Mouse (Mus musculus) T-helper 1 cell (primary cell): ENCODE data around the gene Fut8.
"Not testable (repeated sequence)": the region's sequence is repeated elsewhere in the genome, so short reads cannot be mapped to it uniquely, and the experiment has no call there.

Source experiments
- in situ Hi-C: fragments of 300-600 bp; cut with MboI, MseI; formaldehyde crosslinking; loops from one replicate; pipeline ENCODE4 v1.15.1; 2025; ENCODE audit warnings: high pct_unique_total_duplicates

Fut8 gene

DNA sequence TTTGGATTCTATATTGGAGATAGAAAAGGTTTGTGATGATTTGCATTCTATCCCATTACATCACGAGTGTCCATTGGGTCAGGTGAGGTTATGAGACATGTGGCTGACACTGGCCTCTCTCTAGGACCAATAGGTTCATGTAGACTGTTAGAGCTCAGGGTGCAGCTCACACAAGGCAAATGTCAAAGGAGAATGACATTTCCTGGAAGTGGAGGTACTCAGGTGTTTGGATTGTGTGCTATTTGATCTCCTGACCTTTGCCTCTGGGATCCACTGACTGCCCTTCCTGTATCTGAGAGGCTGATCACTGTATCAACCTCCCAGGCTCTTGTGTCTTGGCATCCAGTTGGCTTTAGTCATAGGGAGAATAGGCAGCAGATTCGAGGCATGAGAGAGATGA lies 260.2 kb downstream of the Fut8 start:
- in situ Hi-C loops: no loop called here

DNA sequence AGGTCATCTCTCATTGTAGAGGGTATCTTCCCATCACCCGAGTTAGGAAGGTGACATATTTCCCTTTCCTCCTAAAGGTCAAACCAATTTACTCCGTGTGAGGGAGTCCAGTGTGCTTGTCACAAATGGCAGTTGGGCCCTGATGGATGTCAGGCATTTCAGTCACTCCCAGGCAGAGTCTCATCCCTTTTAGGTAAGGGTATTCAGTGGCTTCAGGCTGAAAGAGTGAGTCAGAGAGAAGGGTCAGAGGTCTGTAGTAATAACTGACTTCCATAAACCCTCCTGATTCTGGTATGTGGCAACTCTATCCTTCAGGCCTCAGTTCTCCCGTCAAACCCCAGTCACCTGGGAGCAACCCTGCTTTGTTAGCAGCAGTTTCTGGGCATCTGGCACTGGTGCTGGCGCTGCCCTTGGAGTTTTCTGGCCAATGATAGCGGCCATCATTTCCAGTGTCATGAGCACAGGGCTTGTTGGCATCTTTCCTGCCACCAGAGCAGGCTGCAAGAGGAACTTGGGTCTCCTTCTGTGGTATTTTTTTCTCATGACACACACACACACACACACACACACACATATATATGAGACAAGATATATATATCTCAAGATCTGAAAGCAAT lies 262.6 kb downstream of the Fut8 start:
- in situ Hi-C loops: no loop called here

GRCm38 (mm10) chr12:77501466-77502240 lies 263.7 kb downstream of the Fut8 start:
- in situ Hi-C loops: no loop called here

DNA sequence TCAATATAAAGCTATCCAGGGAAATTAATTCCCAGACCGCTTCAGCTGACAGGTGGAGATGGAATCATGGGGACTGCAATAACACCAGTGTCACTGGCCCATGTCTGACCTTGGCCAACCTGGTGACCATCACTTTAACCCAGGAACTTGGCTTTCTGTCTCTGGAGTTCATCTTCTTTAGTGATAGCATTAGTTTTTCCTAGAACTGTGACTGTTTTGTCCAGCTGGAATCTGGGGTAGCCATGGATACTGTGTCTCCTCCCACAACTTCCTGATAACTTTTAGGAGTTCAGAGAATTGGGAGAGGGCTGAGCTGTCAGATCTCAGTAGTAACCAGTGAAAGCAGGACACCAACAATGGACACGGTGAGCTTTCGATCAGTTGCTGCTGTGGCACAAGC lies 264.3 kb downstream of the Fut8 start:
- in situ Hi-C loops: no loop called here

DNA sequence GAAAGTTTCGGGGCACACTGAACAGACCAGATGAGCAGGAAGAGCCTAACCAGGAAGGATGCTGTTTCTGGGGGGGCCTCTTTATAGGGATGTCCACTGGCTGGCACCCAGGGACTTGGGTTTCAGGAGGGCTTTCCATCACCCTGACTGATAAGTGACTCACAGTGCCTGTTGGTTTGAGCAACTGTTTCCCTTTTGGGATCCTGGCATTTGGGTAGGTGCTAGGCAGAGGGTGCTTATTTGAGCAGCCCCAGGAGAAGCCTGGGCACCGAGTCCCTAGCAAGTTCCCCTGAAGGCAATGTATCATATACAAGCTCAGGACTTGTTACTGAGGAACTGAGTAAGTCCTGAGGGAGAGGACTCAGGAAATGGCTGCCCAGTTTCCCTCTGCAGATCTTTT lies 267.5 kb downstream of the Fut8 start:
- in situ Hi-C loops: no loop called here

DNA sequence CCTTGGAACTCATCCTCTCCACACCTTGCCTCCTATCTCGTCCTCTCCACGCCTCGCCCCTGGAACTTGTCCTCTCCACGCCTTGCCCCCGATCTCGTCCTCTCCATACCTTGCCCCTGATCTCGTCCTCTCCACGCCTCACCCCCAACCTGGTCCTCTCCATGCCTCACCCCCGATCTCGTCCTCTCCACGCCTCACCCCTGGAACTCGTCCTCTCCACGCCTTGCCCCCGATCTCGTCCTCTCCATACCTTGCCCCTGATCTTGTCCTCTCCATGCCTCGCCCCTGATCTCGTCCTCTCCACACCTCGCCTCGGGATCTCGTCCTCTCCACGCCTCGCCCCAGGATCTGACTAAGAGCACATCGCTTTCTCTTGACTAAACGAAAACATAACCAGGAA lies 269.8 kb downstream of the Fut8 start:
- in situ Hi-C loops: no loop called here

GRCm38 (mm10) chr12:77510758-77511157 lies 272.8 kb downstream of the Fut8 start:
- in situ Hi-C loops: no loop called here

DNA sequence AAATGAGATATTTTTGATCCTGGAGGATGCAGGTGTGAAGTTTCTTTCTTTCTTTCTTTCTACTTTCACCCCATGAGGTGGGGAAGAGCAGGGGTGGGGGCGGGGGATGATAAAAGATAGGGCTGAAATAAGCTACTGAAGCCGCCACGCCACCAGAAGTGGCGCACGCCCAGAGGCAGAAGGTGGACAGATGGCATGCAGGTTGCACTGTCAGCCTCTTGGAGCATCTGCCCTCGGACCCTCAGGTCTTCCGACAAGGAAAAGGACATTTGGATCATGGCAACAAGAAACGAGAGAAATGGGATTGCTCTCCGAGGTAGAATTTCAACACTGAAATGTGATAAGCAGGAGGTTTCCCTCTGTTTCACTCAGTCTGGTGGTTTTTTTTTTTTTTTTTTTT lies 273.3 kb downstream of the Fut8 start:
- in situ Hi-C loops: no loop called here

DNA sequence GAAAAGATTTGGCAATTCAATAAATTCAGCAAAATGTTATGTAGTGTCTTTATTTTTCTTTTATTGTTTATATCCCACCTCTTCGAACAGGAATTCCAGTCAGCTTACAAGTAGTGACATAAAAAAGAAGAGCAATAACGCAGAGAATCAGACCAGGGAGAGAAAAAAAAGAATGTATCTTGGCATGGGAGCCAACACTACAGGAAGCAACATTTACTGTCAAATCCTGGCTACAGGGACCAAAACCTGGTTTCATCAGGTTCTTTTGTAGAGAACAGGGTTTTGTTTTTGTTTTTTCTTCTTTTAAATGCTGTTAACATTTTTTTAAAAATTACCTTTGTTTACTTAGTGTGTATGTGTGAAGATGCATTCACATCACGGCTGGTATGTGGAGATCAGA lies 273.7 kb downstream of the Fut8 start:
- in situ Hi-C loops: no loop called here

- in situ Hi-C loops: no loop called here
These were observed 278.9 kb downstream of the Fut8 start for GRCm38 (mm10) chr12:77516805-77517204.

GRCm38 (mm10) chr12:77517691-77518090 lies 279.8 kb downstream of the Fut8 start:
- in situ Hi-C loops: no loop called here

- in situ Hi-C loops: no loop called here
These were observed 281.7 kb downstream of the Fut8 start for GRCm38 (mm10) chr12:77519534-77520102.

DNA sequence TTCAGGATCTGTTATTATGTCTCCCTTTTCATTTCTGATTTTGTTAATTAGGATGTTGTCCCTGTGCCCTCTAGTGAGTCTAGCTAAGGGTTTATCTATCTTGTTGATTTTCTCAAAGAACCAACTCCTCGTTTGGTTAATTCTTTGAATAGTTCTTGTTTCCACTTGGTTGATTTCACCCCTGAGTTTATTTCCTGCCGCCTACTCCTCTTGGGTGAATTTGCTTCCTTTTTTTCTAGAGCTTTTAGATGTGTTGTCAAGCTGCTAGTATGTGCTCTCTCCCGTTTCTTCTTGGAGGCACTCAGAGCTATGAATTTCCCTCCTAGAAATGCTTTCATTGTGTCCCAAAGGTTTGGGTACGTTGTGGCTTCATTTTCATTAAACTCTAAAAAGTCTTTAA lies 286.1 kb downstream of the Fut8 start:
- in situ Hi-C loops: not testable (repeated sequence)
